Mouse (Mus musculus) ES-E14 (cell line): Measurements from ENCODE around the gene Doc2g. TPM values are rescaled to one million over a fixed set of nuclear protein-coding genes. Genes with fewer than 3 reads are reported as not detected.
A peak's percentile ranks its signal among the peaks of the same experiment; 100 is the strongest.

ENCODE experiments used
- DNase-seq: peaks from one replicate; pipeline ENCODE4 v3.0.0-alpha.2; 2013; ENCODE audit warnings: low read depth, low spot score
- H3K27ac ChIP-seq: 2 replicates; pipeline ENCODE4 v1.5.1; 2012; ENCODE audit warnings: low read depth, mild to moderate bottlenecking, low read length, moderate library complexity, mixed read lengths; ENCODE audit not compliant: poor library complexity, insufficient read depth, severe bottlenecking
- H3K36me3 ChIP-seq: 2 replicates; pipeline ENCODE4 v1.6.1; 2012; ENCODE audit warnings: mild to moderate bottlenecking, low read length, moderate library complexity, mixed read lengths; ENCODE audit not compliant: control insufficient read depth, poor library complexity, insufficient read depth, severe bottlenecking
- H3K4me1 ChIP-seq, 2 experiments: fragments of 150-350 bp in 1 of 2; sonication (generic) in 1 of 2; 2 replicates each; pipeline ENCODE4 v1.6.1; 2012; ENCODE audit warnings: low read length in 2 of 2, mild to moderate bottlenecking in 1 of 2, mixed read lengths in 1 of 2; ENCODE audit not compliant: control insufficient read depth in 2 of 2, insufficient read depth in 2 of 2, poor library complexity in 1 of 2
- H3K4me3 ChIP-seq, 2 experiments: fragments of 150-350 bp in 1 of 2; sonication (generic) in 1 of 2; 2 replicates each; pipeline ENCODE4 v1.5.1; 2012; ENCODE audit warnings: low read length in 2 of 2, low read depth in 1 of 2, mild to moderate bottlenecking in 1 of 2, mixed read lengths in 1 of 2; ENCODE audit not compliant: insufficient read depth in 1 of 2, poor library complexity in 1 of 2, severe bottlenecking in 1 of 2
- H3K9ac ChIP-seq: 2 replicates; pipeline ENCODE4 v1.6.1; 2012; ENCODE audit warnings: low read depth, mild to moderate bottlenecking, low read length, mixed read lengths; ENCODE audit not compliant: poor library complexity, insufficient read depth, severe bottlenecking
- H3K9me3 ChIP-seq: fragments of 150-350 bp; sonication (generic); 2 replicates; pipeline ENCODE4 v1.6.1; 2012; ENCODE audit warnings: low read depth, mild to moderate bottlenecking, low read length; ENCODE audit not compliant: control insufficient read depth, insufficient read depth
- CHD2 ChIP-seq: IDR thresholded peaks from 2 replicates; pipeline ENCODE4 v1.6.1; 2014; ENCODE audit warnings: mild to moderate bottlenecking, low read depth, low read length, inconsistent platforms
- HCFC1 ChIP-seq: IDR thresholded peaks from 2 replicates; pipeline ENCODE4 v1.6.1; 2012; ENCODE audit warnings: low read length, inconsistent platforms, borderline replicate concordance; ENCODE audit not compliant: insufficient read depth
- MAFK ChIP-seq: IDR thresholded peaks from 2 replicates; pipeline ENCODE4 v1.6.1; 2014; ENCODE audit warnings: mild to moderate bottlenecking, low read depth, low read length, inconsistent platforms; ENCODE audit not compliant: insufficient read depth
- ZC3H11A ChIP-seq: IDR thresholded peaks from 2 replicates; pipeline ENCODE4 v1.6.1; 2012; ENCODE audit warnings: low read depth, mild to moderate bottlenecking, inconsistent platforms, low read length, borderline replicate concordance
- ZNF384 ChIP-seq: IDR thresholded peaks from 2 replicates; pipeline ENCODE4 v1.6.1; 2012; ENCODE audit warnings: low read depth, low read length, inconsistent platforms
- in situ Hi-C, 2 experiments: fragments of 600-800 bp; cut with MboI; formaldehyde crosslinking; loops; one replicate each; pipeline ENCODE4 v1.15.1; 2025; ENCODE audit warnings: low sequenced_read_pairs in 2 of 2, inconsistent platforms in 1 of 2; ENCODE audit not compliant: unreplicated experiment in 2 of 2
- total RNA-seq: library from RNA; depleted of rRNA; stranded (reverse); fragments of 300-350 nt; gene quantifications from 2 replicates; pipeline ENCODE4 v1.2.3, GENCODE M21; 2012

Doc2g gene
- total RNA-seq, 1 experiment: 4.6 TPM

- Histone ChIP-seq H3K9me3 (no peaks in the 10 kb centered on the region), H3K9ac (peak within 1 kb of the TSS; percentile 90), H3K4me1 (peaks cover 0 to 17% of the 10 kb centered on the region in 2 experiments; a peak in 2 of 4 replicates), H3K36me3 (no peaks in the 10 kb centered on the region; the same call in 1 of the 2 replicates), H3K27ac (peak within 1 kb of the TSS; percentile 79), H3K4me3 (peak within 1 kb of the TSS; percentile 92 to 95)
- peak; percentile 57; the same call in 1 of the 2 replicates for TF ChIP-seq HCFC1
- no peak for TF ChIP-seq MAFK
- peak; percentile 30; the same call in 1 of the 2 replicates for TF ChIP-seq ZC3H11A
- peak; percentile 98 for DNase-seq
- in situ Hi-C loops: no loop called here
Observed at GRCm38 (mm10) chr19:4000119-4000900, 2.8 kb upstream of the Doc2g start, which contains the start of the genes Nudt8 and Gm49405. TSS of gene Nudt8 (plus strand) at chr19:4000580. TSS of gene Gm49405 (plus strand) at chr19:4000626.

- Histone ChIP-seq H3K27ac (peak overlapping the region; percentile 79; the same call in 1 of the 2 replicates), H3K4me3 (peak overlapping the region; percentile 92 to 95), H3K9ac (peak overlapping the region; percentile 90), H3K9me3 (no peaks in the 10 kb centered on the region), H3K36me3 (peaks cover 3% of the 10 kb centered on the region), H3K4me1 (peaks cover 0 to 17% of the 10 kb centered on the region in 2 experiments; a peak in 2 of 4 replicates)
- no peak for TF ChIP-seq HCFC1
- no peak for TF ChIP-seq ZNF384
- TF ChIP-seq MAFK: no peak
- TF ChIP-seq CHD2: no peak
- no peak for TF ChIP-seq ZC3H11A
- in situ Hi-C loops: no loop called here
- DNase-seq: no peak
Observed at GRCm38 (mm10) chr19:4000949-4001525, 2.1 kb upstream of the Doc2g start.

- in situ Hi-C loops: no loop called here
- no peak overlapping the region for H3K9ac ChIP-seq
- DNase-seq: no peak
- H3K4me1 ChIP-seq: peaks cover 0 to 17% of the 10 kb centered on the region in 2 experiments; a peak in 2 of 4 replicates
- TF ChIP-seq CHD2: no peak
- no peak for TF ChIP-seq ZC3H11A
- TF ChIP-seq HCFC1: no peak
- TF ChIP-seq ZNF384: no peak
- TF ChIP-seq MAFK: no peak
- H3K4me3 ChIP-seq: no peak overlapping the region
- no peak overlapping the region for H3K27ac ChIP-seq
- peaks cover 9% of the 10 kb centered on the region for H3K36me3 ChIP-seq
- H3K9me3 ChIP-seq: no peaks in the 10 kb centered on the region
Observed at GRCm38 (mm10) chr19:4001752-4002151, 1.4 kb upstream of the Doc2g start.

GRCm38 (mm10) chr19:4003641-4004040 lies 528 bp downstream of the Doc2g start:
- Histone ChIP-seq H3K27ac (no peak overlapping the region), H3K9ac (peak overlapping the region; percentile 45)

More at GRCm38 (mm10) chr19:4003641-4004040, 528 bp downstream of the Doc2g start:
- no peak for TF ChIP-seq CHD2
- no peak for TF ChIP-seq HCFC1
- TF ChIP-seq MAFK: no peak
- no peak for TF ChIP-seq ZNF384
- TF ChIP-seq ZC3H11A: no peak
- in situ Hi-C loops: no loop called here
- Histone ChIP-seq H3K36me3 (peaks cover 25% of the 10 kb centered on the region), H3K4me1 (peaks cover 0 to 17% of the 10 kb centered on the region in 2 experiments; a peak in 2 of 4 replicates), H3K9me3 (no peaks in the 10 kb centered on the region), H3K4me3 (peak overlapping the region; percentile 39 to 55; a peak in 3 of 4 replicates)
- DNase-seq: no peak
